Mouse (Mus musculus) kidney, embryonic 16.5 days (tissue): ENCODE measurements around the gene Zfp872. TPM values are rescaled to one million over a fixed set of nuclear protein-coding genes. Genes with fewer than 3 reads are reported as not detected.
"Not testable (repeated sequence)": the region's sequence is repeated elsewhere in the genome, so short reads cannot be mapped to it uniquely, and the experiment has no call there.

Experiments
- ATAC-seq: fragments of 200-750 bp; cut with Nextera tagmentation; 2 replicates; pipeline ENCODE4 v1.8.0; 2017; ENCODE audit warnings: moderate TSS enrichment; ENCODE audit not compliant: low FRiP score, low TSS enrichment
- H3K27ac ChIP-seq: fragments of 300-500 bp; sonication (generic); 2 replicates; pipeline ENCODE4 v1.5.1; 2014; ENCODE audit warnings: low read length
- H3K27me3 ChIP-seq: fragments of 300-500 bp; sonication (generic); 2 replicates; pipeline ENCODE4 v1.6.1; 2014; ENCODE audit warnings: low read length, control low read depth, mixed read lengths; ENCODE audit not compliant: insufficient read depth
- H3K36me3 ChIP-seq: fragments of 300-500 bp; sonication (generic); 2 replicates; pipeline ENCODE4 v1.6.1; 2014; ENCODE audit warnings: low read length, control low read depth, mixed read lengths; ENCODE audit not compliant: insufficient read depth
- H3K4me1 ChIP-seq: fragments of 300-500 bp; sonication (generic); 2 replicates; pipeline ENCODE4 v1.6.1; 2014; ENCODE audit warnings: low read length, control low read depth, mixed read lengths; ENCODE audit not compliant: insufficient read depth
- H3K4me2 ChIP-seq: fragments of 300-500 bp; sonication (generic); replicated peaks from 2 replicates; pipeline ENCODE4 v1.6.1; 2014; ENCODE audit warnings: low read depth, low read length
- H3K4me3 ChIP-seq: fragments of 300-500 bp; sonication (generic); 2 replicates; pipeline ENCODE4 v1.5.1; 2014; ENCODE audit warnings: mild to moderate bottlenecking, low read length
- H3K9ac ChIP-seq: fragments of 300-500 bp; sonication (generic); replicated peaks from 2 replicates; pipeline ENCODE4 v1.6.1; 2014; ENCODE audit warnings: low read length
- H3K9me3 ChIP-seq: fragments of 300-500 bp; sonication (generic); 2 replicates; pipeline ENCODE4 v1.6.1; 2016; ENCODE audit warnings: low read length, control low read depth
- WGBS: fragments of 180-500 bp; shearing (Covaris S2); extraction: QIAGEN DNeasy Blood & Tissue Kit; methylation state at CpG from one replicate; pipeline ENCODE4 v1.1.7; 2014; 5-methylcytosine and 5-hydroxymethylcytosine counted together
- polyA plus RNA-seq: library from polyadenylated mRNA; unstranded; fragments of >200 nt; fragmentation: Nextera tagmentation; extraction: Ambion mirVana; gene quantifications from 2 replicates; pipeline ENCODE4 v1.2.1, GENCODE M21; 2015

The Zfp872 gene
- 0.20 and 0.32 TPM in 2 replicates for polyA plus RNA-seq

- Histone ChIP-seq H3K4me2 (peak within 1 kb of the TSS; percentile 69), H3K4me3 (peak within 1 kb of the TSS; percentile 49), H3K36me3 (no peaks in the 10 kb centered on the region), H3K9ac (peak within 1 kb of the TSS; percentile 55), H3K27me3 (no peaks in the 10 kb centered on the region; the same call in 1 of the 2 replicates), H3K27ac (no peak within 1 kb of the TSS), H3K4me1 (no peaks in the 10 kb centered on the region), H3K9me3 (peaks cover 25% of the 10 kb centered on the region)
- peak; percentile 85 for ATAC-seq
- WGBS = 13% methylated on average over 43 of the region's 43 CpGs
These were observed at the start of gene Zfp872 for GRCm38 (mm10) chr9:22188025-22188611. TSS of gene Zfp872 (plus strand) at chr9:22188090.

- no peaks in the 10 kb centered on the region for H3K36me3 ChIP-seq
- no peaks in the 10 kb centered on the region for H3K9me3 ChIP-seq
- no peaks in the 10 kb centered on the region for H3K27me3 ChIP-seq
- no peaks in the 10 kb centered on the region for H3K4me1 ChIP-seq
- ATAC-seq = no peak
- WGBS = 36% methylated on average over 2 of the region's 2 CpGs
- H3K4me2 ChIP-seq = no peak overlapping the region
- H3K9ac ChIP-seq = no peak overlapping the region
- no peak overlapping the region for H3K27ac ChIP-seq
- no peak overlapping the region for H3K4me3 ChIP-seq
These were observed 49.4 kb upstream of the Zfp872 start for GRCm38 (mm10) chr9:22138480-22138879.

GRCm38 (mm10) chr9:22139746-22140145 lies 48.1 kb upstream of the Zfp872 start:
- H3K4me1 ChIP-seq = no peaks in the 10 kb centered on the region
- H3K4me2 ChIP-seq = no peak overlapping the region
- no peak overlapping the region for H3K9ac ChIP-seq
- H3K9me3 ChIP-seq = no peaks in the 10 kb centered on the region
- no peaks in the 10 kb centered on the region for H3K27me3 ChIP-seq
- H3K36me3 ChIP-seq = no peaks in the 10 kb centered on the region
- 85% methylated on average over 5 of the region's 5 CpGs for WGBS
- H3K4me3 ChIP-seq = no peak overlapping the region
- ATAC-seq = no peak
- no peak overlapping the region for H3K27ac ChIP-seq

GRCm38 (mm10) chr9:22143108-22144037 lies 44.5 kb upstream of the Zfp872 start:
- H3K27ac ChIP-seq = no peak overlapping the region
- H3K9me3 ChIP-seq = peaks cover 9% of the 10 kb centered on the region
- no peak overlapping the region for H3K4me2 ChIP-seq
- peak; percentile 75 for ATAC-seq
- no peak overlapping the region for H3K4me3 ChIP-seq
- H3K9ac ChIP-seq = no peak overlapping the region
- WGBS = 56% methylated on average over 17 of the region's 17 CpGs
- H3K27me3 ChIP-seq = no peaks in the 10 kb centered on the region
- H3K36me3 ChIP-seq = no peaks in the 10 kb centered on the region
- H3K4me1 ChIP-seq = no peaks in the 10 kb centered on the region

GRCm38 (mm10) chr9:22144304-22144965 lies 43.5 kb upstream of the Zfp872 start:
- H3K9me3 ChIP-seq = peaks cover 9% of the 10 kb centered on the region
- WGBS = 82% methylated on average over 7 of the region's 8 CpGs
- H3K27me3 ChIP-seq = no peaks in the 10 kb centered on the region
- no peak overlapping the region for H3K9ac ChIP-seq
- H3K4me2 ChIP-seq = no peak overlapping the region
- no peak overlapping the region for H3K27ac ChIP-seq
- H3K36me3 ChIP-seq = no peaks in the 10 kb centered on the region
- no peak overlapping the region for H3K4me3 ChIP-seq
- H3K4me1 ChIP-seq = no peaks in the 10 kb centered on the region
- no peak for ATAC-seq

GRCm38 (mm10) chr9:22149426-22150248 lies 38.3 kb upstream of the Zfp872 start:
- Histone ChIP-seq H3K27me3 (no peaks in the 10 kb centered on the region), H3K4me3 (no peak overlapping the region), H3K4me2 (no peak overlapping the region), H3K4me1 (no peaks in the 10 kb centered on the region), H3K9me3 (peaks cover 9% of the 10 kb centered on the region), H3K27ac (no peak overlapping the region), H3K36me3 (no peaks in the 10 kb centered on the region), H3K9ac (no peak overlapping the region)
- WGBS = 84% methylated on average over 20 of the region's 20 CpGs
- ATAC-seq = 0 out of 2 replicates have a peak, but pooled peaks have one; percentile 42

- not testable (repeated sequence) for H3K36me3 ChIP-seq, H3K9me3 ChIP-seq, H3K27ac ChIP-seq, H3K4me3 ChIP-seq, H3K9ac ChIP-seq, ATAC-seq, H3K4me2 ChIP-seq, H3K27me3 ChIP-seq, H3K4me1 ChIP-seq
- 90% methylated on average over 7 of the region's 7 CpGs for WGBS
These were observed 37.6 kb upstream of the Zfp872 start for GRCm38 (mm10) chr9:22150249-22150693.

GRCm38 (mm10) chr9:22150946-22151345 lies 36.9 kb upstream of the Zfp872 start:
- Histone ChIP-seq H3K4me2 (no peak overlapping the region), H3K9me3 (peaks cover 9% of the 10 kb centered on the region), H3K9ac (no peak overlapping the region), H3K36me3 (no peaks in the 10 kb centered on the region), H3K4me1 (peaks cover 5% of the 10 kb centered on the region; the same call in 1 of the 2 replicates), H3K27ac (no peak overlapping the region), H3K4me3 (no peak overlapping the region), H3K27me3 (no peaks in the 10 kb centered on the region)
- WGBS = 81% methylated on average over 2 of the region's 2 CpGs
- no peak for ATAC-seq

- no peaks in the 10 kb centered on the region for H3K9me3 ChIP-seq
- 90% methylated on average over 3 of the region's 3 CpGs for WGBS
- H3K4me1 ChIP-seq = peaks cover 9% of the 10 kb centered on the region; the same call in 1 of the 2 replicates
- no peak overlapping the region for H3K9ac ChIP-seq
- no peaks in the 10 kb centered on the region for H3K27me3 ChIP-seq
- no peak overlapping the region for H3K27ac ChIP-seq
- no peak overlapping the region for H3K4me3 ChIP-seq
- ATAC-seq = no peak
- peaks cover 3% of the 10 kb centered on the region; the same call in 1 of the 2 replicates for H3K36me3 ChIP-seq
- no peak overlapping the region for H3K4me2 ChIP-seq
These were observed 34.1 kb upstream of the Zfp872 start for GRCm38 (mm10) chr9:22153810-22154209.
